Mouse (Mus musculus) lung, postnatal 36 days (tissue): ENCODE measurements at regions not wholly inside any gene's neighbourhood (a gene's known extent, or its start where the extent isn't known, plus 50 kb on each side); places are given as distances from the start of the nearest gene placed in this dataset.

Experiments used
- DNase-seq: peaks from one replicate; pipeline ENCODE4 v3.0.0; 2022; ENCODE audit warnings: mixed read lengths

DNA sequence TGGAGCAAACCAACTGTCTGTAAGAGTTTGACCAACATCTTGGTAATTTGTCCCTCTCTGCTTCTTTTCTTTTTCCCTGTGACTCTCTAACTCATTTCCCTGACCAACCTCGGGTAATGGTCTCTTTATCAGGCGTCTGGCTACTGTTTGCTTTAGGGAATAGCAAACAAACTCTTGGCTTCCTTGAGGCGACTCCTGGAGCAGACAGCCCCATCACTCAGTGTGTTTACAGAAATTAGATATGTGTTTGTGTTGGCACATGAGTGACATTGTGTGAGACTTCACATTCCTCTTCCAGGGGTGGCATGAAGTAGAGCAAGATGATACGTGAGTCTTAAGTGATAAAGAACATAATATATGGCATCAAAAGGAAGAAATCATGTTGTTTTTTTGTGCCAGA is 195.7 kb upstream of the Hhip start:
- DNase-seq: peak; percentile 20

DNA sequence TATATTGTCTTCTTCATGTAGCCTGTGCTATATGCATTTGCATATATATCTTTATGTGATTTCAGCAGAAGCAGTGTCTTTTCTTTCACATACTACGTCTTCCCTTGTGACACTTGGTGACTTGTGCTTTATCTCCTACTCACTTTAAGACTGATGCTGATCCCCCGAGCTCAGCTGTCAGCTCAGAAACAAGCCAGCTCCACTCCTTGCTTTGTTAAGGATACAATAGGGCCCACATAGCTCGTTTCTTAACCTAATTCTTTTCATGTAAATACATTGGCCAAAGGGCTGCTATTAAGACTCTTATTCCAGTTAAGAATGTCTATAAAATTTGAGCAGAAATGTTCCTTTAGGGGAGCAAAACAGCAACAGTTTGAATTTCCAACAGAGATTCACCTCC is 193.8 kb upstream of the Hhip start:
- no peak for DNase-seq

DNA sequence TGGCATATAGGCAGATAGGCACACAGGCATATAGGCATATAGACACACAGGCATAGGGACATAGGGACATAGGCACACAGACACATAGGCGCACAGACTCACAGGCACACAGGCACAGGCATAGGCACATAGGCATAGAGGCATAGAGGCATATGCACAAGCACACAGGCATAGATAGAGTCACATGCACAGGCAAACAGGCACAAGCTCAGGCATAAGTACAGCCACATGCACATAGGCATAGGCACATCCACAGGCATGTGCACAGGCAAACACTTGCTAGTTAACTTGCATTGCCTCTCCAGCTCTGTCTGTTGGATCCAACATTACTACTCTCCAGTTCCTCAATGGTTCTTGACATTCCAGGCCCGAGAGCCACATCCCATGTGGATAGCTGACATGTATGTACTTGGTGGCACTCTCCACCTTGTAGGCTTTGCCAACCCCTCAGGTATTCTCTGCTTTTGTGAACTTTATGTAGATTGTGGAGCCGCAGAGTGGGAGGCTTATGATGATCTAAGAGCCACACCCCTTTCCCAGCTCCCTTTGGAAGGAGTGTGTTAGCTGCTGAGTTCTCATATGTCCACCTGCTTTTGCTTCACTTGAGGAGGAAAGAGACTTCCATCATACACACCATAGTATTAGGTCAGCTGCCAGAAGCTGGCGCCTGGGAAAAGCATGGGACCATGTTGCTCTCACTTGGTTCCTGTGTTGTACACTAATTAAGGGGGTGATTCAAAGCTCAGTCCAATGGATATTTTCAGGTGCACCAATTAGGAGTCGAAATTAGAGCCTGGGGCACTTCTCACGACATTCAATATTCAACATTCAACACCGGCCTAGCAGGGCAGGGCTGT is 192.7 kb upstream of the Hhip start:
- no peak for DNase-seq

DNA sequence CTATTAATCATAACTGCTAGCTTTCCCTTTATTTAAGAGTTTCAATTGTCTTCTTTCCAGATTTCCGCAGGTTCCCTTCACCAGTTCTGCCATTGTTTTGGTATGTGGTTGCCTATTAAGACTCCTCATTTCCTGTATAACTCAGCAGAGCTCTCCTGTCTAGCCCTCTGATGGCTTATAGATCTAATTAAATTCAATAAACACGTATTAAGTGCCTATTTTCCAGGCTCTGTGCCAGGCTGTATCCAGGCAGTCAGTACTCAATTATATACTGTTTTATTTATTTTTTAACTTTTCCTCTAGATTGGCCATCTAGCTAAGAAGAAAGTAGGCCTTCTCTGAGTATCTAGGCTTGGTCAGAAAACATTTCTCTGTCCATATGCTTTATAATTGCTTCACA is 192.0 kb upstream of the Hhip start:
- no peak for DNase-seq

DNA sequence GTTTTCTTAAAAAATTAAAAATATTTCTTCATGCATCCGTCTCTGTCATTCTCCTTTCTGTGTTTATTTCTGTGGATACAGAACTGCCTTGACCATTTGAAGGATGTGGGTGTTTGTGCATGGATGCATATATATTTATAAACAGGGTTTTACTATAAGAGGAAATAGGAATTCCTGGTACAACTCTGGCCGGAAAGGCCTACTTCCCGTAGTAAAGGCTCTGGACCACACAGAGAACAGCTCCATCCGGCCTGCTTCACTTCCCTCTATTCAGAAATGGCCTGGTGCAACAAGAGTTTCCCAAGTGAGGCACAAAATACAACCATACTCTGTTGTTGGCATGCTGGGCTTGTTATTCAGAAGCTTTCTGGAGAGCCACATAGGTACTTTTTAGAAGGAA is 182.1 kb upstream of the Hhip start:
- DNase-seq: no peak

DNA sequence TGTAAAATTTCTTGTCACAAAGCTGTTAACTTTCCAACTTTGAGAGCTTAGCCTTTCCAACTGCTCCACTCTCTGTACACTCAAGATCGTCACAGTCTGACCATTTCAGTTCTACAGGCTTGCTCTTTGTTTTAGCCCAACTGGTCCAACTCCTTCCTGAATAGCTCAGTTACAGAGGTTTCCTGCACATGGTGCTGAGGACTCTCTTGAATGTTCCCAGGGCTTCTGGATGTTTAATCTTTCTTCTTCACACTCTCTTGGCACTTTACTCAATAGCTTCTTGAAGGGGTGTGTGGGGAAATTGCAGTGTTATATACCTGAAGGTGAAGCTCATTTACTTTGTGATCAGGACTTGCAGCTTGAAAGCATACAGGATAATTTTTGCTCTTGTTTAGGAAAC is 152.6 kb upstream of the Hhip start:
- DNase-seq: peak; percentile 16

DNA sequence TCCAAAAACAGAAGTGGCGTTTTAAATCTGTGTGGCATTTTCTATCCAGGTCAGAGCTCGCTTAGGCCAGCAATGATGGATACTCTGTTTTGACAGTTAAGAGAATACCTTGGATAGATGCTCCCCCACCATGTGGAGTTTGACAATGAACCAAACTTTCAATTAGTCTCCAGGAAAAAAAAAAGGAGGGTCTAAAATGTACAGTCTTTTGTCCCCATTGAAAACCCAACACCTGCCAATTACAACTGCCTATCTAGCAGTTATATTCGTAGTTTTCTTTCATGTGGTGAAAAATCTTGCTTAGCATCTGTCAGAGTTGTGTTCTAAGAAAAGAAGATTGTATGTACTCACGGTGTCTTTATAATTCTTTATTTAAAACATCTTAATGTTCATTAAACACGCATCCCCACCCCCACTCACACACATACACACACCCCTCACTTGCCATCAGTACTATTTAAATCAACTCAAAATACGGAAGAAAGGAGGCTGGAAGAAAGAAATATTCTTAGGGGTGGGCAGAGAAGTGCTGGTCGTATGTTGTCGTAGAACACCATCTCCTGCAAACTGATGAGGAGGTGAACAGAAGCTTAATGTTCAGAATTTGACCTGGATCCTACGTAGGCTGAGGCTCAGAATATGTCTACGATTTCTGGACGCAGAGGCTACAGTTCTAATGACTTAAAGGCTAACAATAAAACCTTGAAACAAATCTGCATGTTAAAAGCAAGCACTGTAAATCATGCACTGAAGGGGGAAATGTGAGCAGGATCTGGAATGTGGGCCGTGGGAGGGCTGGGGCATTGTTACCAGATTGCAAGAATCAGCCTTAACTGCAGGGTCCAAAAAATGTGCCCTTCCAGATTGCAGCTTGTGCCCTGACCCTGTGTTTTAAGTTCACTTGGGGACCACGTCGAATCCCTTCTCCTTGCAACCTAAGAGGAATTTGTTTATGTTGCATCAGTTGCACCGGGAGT is 147.2 kb upstream of the Hhip start:
- DNase-seq: no peak

DNA sequence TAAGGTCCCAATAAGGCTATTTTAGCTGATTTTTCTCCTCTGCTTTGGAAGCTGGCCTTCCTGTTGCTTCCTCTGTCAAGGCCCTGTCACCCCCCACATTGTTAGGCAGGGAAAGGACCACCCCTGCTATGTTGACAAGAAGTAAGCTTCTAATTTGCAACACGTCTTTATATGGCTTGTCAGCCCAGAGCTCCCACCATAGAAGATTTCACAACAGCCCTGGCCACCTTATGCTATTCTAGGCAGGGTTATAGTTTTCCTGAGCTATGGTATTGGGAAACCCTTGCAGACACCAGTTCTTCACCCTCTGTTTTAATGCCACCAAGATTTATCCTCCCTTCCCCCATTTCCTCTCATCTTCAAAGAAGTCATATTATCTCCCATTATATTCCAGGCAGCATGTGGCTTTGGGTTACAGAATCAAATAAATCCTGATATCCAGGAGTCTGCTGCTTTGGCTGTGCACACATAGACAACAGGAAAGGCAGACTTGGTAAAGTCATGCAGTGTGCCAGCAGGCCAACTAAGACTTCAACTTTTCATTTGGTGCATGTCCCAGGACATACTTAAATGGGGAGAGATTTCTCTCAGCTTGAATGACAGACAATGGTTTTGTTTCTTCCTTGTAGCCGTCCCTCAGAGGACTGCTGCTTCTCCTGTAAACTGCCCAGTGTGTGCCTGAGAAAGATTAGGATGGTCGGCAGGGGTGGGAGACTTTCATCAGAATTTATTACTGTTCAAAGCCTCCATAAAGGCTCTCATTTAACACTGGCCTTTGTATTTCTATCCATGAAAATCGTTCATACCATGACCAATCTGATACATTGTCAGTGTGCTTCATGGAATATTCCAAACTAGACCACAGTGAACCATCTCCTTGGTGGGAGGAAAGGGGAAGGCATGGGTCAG is 146.2 kb upstream of the Hhip start:
- peak; percentile 10 for DNase-seq

DNA sequence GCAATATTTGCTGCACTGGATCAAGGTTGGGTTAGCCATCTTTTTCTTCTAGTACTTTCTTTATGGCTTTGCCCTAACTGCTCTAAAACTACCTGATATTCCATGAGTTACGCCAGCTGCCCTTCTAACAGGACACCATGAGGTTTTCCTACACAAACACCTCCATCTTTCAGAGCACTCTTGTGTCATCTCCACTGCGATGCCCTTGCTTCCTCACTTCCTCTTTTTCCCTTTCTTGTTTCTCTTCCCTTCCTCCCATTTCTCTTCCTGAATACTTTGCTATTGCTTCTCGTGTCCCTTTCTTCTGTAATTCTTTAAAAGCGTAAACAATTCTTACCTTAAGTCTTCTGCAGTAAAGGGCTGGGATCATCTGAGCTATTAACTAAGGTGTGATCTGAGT is 139.9 kb upstream of the Hhip start:
- no peak for DNase-seq

DNA sequence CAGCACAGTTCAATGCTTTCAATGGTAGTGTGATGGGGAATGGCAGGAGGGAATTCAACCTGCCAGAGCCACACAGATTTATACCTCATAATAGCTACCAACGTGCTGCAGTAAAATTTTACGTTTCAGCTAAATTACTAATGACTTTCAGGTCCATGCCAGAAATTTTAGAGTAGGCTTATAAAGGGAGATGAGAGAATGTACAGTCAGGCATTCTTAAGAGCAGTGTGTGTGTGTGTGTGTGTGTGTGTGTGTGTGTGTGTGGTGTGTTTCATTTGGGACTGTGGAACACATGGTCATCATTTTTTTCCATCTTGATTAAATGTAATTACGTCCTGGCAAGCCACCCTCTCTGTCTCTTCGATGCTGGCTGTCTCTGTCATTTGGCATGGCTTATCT is 132.7 kb upstream of the Hhip start:
- DNase-seq: no peak

DNA sequence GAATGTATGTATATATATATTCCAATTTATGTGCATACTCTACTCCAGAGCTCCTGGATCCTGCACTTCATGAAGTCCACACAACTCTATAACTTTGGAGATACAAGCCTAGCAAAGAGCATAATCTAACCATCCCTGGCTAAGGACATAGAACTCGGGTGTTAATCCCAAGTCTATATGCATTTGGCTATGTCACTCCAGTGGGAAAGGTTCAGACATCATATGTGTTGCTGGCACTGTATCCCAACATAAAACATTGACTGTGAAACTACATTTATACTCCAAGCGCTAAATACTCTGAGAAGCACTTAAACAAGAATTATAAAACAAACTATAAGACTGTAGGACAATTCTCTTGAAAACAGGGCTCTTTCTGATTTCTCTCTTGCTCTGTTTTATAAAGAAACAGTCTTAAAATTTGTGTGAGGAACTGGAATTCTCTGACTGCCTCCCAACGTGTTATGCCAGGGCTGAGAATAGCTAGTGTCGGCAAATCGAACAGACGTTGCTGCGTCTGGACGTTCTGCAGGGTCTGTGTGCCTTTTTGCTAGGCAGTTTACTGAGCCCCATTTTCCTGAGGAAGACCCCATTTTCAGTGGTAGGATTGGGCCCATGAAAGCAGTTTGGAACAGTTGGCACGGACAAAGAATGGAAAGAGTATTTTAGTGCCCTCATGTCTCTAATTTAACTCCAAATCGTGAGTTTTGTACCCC is 132.1 kb upstream of the Hhip start:
- no peak for DNase-seq

DNA sequence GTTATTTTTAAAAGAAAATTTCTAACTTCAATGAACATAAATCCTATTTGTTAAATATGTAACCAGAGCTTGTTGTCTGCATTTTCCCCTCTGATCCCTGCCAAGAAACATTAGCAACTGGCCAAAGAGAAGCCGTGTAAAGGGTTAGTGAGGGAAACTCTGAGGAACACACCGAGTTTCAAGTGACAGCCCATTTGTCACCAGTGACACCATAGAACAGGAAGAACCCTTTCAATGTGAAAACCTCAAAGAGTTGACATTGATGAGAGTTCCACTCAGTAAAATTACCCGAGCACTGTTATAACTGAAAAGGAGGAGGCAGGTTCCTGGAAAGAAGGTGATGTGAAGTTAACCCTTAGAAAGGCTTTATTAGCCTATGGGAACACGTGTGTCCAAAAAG is 127.5 kb upstream of the Hhip start:
- DNase-seq: no peak

DNA sequence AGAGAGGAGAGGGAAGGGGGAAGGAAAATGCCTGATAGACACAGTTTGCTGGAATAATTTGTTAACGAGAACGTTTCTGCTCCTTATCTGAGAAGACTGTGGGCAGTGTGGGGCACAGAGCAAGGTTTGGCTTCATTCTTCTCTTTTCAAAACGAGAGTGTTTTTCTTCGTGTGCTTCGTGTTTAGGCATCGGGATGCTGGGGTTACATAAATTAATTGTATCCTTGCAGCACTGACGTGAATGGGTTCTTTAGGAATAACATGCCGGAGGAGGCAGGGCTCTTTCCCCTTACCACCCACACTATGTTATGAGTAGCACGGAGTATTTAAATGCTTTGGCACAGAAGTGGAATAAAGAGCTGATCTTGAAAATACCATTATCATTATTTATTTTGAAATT is 110.9 kb upstream of the Hhip start:
- no peak for DNase-seq

DNA sequence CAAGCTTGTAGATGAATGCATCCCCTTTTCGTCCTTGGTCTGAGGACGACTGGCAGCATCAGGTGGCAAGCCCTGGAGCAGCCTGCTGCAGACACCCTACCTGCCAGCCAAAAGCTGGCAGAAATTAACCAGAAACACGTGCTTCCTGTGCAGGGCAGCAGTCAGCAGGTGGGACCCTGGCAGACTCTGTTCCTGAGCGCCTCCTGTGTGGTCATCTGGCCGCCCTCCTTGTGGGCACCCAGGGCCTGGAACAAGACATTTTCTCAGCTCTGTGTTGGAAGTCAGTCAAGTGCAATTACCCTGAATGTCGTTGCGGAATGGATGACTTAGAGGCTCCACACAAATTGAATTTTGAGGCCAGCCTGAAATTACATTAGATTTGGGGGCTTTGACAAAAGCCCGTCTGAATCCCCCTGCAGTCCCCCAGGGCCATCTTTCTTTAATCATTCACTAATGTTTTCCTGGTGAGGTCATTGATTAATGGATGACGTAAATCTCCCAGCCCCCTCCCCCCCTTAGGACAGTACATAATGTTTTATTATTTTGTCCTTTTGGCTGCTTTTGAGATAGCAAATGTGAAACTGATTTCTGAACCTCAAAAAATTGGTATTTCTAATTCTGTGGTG is 91.8 kb upstream of the Hhip start:
- DNase-seq: no peak

DNA sequence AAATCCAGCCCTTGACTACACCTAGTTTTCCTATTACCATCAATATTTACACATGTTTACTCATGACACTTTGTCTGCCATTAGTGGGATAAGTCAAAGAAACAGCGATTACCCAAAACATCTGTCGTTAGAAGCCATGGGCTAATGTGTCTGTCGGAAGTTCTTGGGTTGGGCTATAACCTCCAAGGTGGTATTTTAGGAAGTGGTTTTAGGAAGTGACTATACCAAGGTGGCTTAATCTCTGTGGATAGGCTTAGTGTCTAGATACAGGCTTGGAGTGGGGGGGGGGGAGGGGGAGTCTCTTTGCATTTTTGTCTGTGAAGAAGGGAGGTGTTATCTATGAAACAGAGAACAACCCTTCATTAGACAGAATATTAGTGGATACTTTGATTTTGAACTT is 90.1 kb upstream of the Hhip start:
- DNase-seq: no peak

DNA sequence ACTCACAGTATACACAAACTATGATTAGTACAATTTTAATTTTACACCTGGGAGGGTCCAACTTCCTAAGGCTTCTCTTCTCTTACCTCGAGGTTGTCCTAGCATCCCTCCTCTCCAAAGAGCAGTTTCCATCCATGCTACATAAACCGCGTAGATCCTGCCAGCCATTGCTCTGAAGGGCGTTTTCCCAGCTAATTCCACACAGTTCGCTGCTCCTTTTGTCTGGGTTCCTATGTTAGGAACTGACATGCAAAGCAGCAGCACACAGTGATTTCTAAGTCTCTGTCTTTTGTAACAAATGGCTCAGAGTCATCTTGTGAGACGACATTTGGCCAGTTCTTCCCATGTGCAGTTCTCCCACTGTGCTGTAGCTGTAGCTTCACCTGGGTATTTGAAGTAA is 80.7 kb upstream of the Hhip start:
- no peak for DNase-seq

DNA sequence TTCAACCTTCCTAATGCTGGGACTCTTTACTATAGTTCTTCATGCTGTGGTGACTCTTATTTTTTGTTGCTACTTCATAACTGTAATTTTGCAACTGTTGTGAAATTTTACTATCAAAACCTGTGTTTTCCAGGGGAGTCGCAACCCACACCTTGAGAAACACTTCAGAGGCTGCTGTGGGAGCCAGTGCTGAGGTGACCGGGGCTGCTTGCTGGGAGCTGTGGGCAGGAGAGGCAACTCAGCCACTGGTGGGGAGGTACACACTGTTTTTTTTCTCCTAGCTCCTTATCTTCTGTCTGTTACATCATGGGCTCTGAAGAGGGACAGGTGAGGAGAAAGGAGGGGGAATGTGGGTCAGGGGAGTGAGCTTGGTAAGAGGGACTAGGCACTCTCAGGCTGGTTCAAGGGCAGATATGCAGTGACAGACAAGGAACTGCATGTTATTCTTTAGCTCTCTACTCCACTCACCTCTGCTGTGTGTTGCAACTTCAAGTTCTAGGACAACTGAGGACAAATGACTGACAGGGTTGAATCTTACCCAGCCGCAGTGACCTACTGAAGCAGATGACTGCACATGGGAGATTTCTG is 62.7 kb upstream of the Hhip start:
- DNase-seq: peak; percentile 53

DNA sequence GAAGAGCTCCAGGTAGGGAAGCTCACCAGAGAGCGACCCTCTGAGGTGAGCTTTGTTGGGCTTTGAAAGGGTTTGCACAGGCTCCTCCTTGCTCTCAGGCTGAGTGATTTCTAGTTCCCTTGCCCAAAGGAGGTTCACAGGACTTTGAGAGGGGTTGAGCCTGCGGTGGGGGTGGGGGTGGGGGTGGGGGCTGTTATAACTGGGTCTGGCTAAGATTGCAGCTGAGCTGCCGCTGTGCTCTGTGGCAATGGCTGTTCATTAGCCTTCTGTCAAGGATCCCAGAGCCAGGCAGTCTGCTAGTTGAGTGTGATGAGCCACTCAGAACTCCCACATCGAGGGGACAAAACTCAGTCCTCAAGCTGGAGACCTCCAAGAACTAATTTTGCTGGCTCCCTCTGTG is 59.5 kb upstream of the Hhip start:
- no peak for DNase-seq
